Mouse (Mus musculus): ENCODE measurements at regions not wholly inside any gene's neighbourhood (a gene's known extent, or its start where the extent isn't known, plus 50 kb on each side); places are given as distances from the start of the nearest gene placed in this dataset.

- no peak for TF ChIP-seq POLR2A (IDR thresholded peaks at IDR 0.05; ENCODE audit: borderline replicate concordance, extremely low read depth, low read depth, low read length)
- TF ChIP-seq CTCF (IDR thresholded peaks at IDR 0.05; ENCODE audit: insufficient read depth, low read length), result no peak
Measured at GRCm38 (mm10) chr8:15670722-15671121, 624.8 kb upstream of the BB014433 start.
